Mouse (Mus musculus) cerebellum, adult 11 months (tissue): ENCODE results near the gene Maml3.

ENCODE experiments used
- DNase-seq: peaks from one replicate; pipeline ENCODE4 v3.0.0; 2022

Gene Maml3

GRCm38 (mm10) chr3:52043847-52044246 lies 61.0 kb downstream of the Maml3 start:
- no peak for DNase-seq

- no peak for DNase-seq
Measured at GRCm38 (mm10) chr3:52042680-52043079, 62.2 kb downstream of the Maml3 start.

DNA sequence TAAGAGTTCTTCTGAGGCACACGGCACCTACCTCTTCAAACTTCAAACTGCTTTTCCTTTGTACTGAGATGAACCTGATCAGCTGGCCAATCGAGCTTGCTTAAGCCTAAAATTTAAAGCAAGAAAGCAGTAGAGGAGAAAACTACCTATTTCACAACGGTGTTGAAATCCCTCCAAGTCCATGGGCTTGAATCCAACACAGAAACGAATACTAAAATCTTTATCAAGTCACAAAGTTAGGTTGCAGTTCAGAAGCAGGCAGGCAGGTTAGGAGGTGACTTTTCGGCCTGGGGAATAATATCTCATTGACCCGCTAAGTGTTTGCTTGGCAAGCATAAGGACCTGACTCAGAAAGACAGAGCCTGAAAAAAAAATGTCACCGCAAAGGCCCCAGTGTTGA lies 64.9 kb downstream of the Maml3 start:
- DNase-seq: no peak

- DNase-seq: no peak
Measured at GRCm38 (mm10) chr3:52037260-52037659, 67.6 kb downstream of the Maml3 start.

- DNase-seq: no peak
Measured at GRCm38 (mm10) chr3:52035404-52035803, 69.5 kb downstream of the Maml3 start.

DNA sequence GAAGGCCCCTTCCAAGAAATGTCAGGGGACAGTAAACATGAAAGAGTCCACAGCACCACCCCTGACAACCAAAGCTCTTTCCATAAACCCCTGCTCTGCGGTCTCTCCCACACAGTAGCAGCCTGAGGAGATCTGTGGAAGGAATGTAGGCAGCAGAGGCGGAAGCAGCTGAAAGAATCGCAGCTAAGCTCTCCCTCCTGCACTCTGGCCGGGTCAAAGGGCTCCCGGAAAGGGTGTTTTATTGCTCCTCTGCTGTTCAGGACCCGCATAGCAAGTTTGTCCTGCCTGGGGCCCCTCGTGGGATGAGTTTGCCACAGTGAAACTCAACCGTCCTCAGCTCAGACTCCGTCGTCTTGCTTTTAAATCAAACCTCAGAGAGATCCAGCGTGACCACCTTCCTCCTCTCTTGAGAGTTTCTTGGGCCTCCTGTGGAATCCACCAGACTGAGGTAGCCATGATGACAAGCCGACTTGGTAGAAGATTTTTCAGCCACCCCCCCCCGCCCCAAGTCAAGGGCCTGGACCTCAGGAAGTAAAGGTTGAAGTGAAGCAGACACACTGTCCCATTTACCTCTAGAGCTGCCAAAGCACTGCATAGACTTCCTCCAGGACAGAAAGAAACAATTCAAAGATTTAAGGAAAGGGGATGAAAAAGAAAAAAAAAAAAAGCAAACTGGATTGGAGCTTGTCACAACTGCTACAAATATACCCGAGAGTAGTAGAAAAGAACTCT lies 70.9 kb downstream of the Maml3 start:
- DNase-seq: no peak

DNA sequence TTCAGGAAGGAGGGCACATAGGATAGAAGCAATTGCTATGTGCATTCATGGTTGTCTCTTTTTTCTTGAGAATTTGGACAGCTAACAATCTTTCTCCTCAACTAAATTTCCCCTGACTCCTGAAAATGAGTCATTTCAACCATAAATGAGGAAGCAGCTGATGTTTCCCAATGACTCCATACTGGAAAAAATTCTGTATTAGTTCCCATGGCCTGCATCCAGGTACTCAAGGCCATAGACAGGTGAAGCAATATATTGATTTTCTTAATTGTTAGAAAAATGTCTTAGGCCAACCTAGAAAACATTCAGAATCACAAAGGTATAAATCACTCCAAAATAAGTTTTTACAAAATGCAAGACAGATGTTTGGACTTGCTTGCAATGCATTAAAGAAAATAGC lies 73.5 kb downstream of the Maml3 start:
- DNase-seq: no peak

GRCm38 (mm10) chr3:52030114-52030513 lies 74.8 kb downstream of the Maml3 start:
- no peak for DNase-seq

DNA sequence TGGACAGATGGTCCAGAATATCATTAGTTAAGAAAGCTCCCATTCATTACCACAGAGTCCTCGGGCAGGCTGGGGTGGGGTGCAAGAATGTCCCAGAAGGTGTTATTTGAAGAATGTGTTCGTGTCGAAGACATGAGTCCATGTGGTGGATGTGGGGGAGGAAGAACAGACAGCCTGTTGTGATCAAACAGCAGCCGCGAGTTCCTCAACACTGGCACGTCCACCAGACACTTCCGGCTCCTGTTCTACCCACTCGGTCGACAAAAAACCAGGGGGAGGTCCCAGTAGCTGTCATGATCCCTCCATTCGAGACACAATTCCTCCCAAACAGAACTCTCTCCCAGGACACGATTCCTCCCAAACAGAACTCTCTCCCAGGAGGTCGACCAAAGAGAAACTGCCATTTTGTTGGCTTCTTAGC lies 75.2 kb downstream of the Maml3 start:
- DNase-seq: no peak

DNA sequence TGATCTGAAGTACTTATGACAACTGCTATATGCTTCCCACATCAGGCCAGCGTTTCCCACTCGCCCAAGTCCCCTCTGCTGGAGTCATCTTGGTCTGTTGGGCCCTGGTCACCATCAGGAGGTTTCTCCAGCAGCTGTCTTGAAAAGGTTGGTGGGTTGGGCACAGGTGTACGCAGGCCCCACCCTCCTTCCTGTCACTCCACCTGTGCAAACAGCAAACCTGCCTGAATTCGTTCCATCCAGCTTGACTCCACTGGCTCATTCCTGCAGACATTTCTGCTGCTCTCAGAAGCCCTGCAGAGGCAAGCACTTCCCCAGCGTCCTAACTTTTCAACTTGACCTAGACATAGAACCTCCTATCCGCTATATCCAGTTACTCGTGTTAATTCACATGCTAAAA lies 76.9 kb downstream of the Maml3 start:
- DNase-seq: no peak

DNA sequence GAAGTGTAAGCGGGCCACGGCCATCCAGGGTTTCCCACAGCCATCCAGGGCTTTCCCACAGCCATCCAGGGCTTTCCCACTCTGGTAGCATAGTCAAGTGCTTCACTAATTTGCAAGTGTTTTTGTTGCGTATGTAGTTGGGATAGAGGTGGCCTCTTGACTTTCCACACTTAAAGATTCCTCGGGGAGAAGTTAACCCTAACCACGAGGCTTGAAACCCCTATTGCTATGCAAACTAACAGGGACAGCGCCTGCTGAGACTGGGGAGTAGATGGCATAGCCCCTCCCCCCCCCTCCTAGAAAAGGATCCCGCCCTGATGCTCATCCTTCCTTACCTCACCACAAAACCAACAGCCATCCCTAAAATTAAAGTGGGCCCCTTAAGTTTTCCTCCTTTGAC lies 82.4 kb downstream of the Maml3 start:
- DNase-seq: no peak

- DNase-seq: no peak
Measured at GRCm38 (mm10) chr3:52018103-52018439, 86.8 kb downstream of the Maml3 start.

GRCm38 (mm10) chr3:52017439-52018102 lies 87.3 kb downstream of the Maml3 start:
- no peak for DNase-seq

- no peak for DNase-seq
Measured at GRCm38 (mm10) chr3:52016178-52016577, 88.7 kb downstream of the Maml3 start.

GRCm38 (mm10) chr3:52015556-52015955 lies 89.3 kb downstream of the Maml3 start:
- DNase-seq: no peak

DNA sequence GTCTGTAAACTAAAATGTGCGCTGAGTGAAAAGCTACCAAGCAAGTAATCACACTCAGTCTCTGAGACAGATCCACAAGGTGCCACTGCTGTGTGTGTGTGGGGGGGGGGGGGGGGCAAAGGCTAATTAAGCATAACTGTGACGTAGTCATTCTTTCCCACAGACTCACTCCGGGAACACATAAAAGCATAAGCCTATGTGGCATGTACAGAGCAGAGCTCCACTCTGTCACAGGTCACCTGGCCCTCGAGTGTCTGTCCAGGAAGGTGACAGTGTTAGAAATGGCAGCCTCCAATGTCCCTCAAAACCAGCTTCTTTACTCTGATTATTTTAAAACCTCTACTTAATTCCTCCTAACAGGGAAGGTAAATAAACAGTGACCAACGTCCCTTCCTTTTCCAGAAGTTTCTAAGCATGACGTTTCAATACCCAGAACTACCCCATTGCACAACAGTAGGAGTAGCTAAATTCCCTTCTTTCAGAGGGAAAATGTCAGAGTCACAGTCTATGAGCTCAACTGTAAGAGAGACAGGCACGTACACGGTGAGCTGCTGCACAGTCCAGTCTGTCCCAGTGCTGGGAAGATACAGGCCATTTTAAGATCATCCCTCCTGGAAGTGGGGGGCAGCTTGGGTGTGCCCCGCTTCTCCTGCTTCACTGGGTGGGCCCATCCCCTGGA lies 93.7 kb downstream of the Maml3 start:
- no peak for DNase-seq

GRCm38 (mm10) chr3:52009321-52009720 lies 95.6 kb downstream of the Maml3 start:
- no peak for DNase-seq

DNA sequence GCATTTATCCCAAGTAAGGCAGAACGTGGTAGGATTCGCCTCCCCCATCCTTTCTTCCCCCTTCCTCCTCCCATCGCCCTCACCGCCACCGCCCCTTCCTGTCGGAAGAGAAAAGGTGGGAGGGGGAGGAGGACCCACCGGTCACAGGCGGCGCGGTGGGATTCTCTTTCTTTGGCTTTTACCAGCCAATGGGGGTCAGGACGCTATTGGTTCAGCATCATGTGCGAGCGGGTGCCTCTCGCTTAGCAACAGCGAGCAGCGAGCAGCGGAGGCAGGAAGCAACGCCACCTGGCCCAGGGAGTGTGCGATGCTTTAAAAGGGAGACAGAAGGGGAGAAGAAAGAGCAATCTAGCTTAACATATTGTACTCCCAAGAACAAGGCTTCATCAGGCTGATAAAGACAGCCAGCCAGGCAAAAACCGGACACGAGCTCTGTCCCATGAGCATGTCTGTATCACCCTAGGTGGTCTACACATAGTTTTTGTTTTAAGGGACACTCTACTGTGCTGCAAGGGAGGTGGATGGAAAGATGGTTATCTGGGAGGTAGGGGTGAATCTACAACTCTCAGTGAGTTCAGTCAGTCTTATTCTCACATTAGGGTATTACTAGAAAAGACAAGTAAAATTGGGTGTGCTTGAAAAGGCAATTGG lies 97.1 kb downstream of the Maml3 start:
- peak; percentile 78 for DNase-seq

- DNase-seq: peak; percentile 31
Measured at GRCm38 (mm10) chr3:52006721-52007330, 98.0 kb downstream of the Maml3 start.

GRCm38 (mm10) chr3:52003663-52004062 lies 101.2 kb downstream of the Maml3 start:
- DNase-seq: no peak

GRCm38 (mm10) chr3:52001518-52001895 lies 103.4 kb downstream of the Maml3 start:
- no peak for DNase-seq

DNA sequence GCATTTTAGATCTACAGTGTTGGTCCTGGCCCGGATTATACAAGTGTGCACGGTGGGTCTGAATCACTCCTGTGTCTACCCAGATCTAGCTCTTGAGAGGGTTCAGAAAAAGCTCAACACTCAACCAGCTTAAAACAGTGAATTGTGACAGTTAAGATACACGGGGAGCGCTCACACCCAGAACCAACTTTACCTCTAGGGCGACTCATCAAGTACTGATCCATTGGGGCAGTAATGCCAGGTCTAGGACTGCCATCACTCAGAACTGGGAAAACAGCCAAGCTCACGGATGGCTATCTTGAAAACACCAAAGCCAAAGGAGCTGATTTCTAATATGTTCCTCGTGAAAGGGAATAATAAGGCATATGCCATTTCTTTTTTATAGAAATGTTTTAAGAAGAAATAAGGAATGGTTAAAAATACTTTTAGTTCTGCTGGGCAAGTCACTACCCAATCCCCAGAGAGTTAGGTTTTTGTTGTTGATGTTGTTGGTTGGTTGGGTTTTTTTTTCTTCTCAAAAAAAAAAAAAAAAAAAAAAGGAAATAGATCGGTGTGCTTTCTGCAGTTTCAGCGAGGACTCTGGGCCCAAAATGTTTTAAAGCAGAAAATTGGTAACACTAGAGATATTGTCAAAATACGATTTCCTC lies 103.9 kb downstream of the Maml3 start:
- DNase-seq: no peak
